Mouse (Mus musculus) embryonic stem cell, embryonic (primary cell): ENCODE results near the gene Ppp1r18.

Source experiments
- CTCF ChIA-PET, 4 experiments: fragments of 300-600 bp in 2 of 4; fragments of 350-600 bp in 2 of 4; sonication (Branson Sonifier 250); formaldehyde crosslinking; loops; one replicate each; lab custom pipeline; 2022; ENCODE audit warnings: inconsistent platforms in 2 of 4; lab: Charles Lee
- POLR2A ChIA-PET, 4 experiments: fragments of 300-600 bp in 2 of 4; fragments of 350-600 bp in 2 of 4; sonication (Branson Sonifier 250); formaldehyde crosslinking; loops; one replicate each; lab custom pipeline; 2022; ENCODE audit warnings: antibody characterized with exemption in 4 of 4, inconsistent platforms in 1 of 4; lab: Charles Lee

Ppp1r18 gene

DNA sequence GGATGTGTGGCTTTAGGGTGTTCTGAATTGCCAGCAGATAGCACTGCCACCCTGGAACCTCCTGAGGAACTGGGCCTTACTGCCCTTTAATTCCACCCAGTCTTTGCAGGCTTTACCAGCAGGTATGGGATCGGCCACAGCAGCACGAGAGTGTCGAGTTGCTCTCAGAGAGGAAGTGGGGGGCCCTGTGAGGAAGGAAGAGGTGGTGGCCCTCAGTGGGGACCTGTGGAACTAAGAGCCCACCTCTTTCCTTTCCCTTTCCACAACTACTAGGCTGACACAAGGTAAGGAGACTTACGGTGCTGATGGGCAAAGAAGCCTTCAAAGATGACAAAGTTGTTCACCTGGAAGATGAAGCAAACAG is 38.6 kb downstream of the Ppp1r18 start:
- ChIA-PET CTCF (interaction anchor here in 1 of 4 experiments (0.8 kb wide), 1 partner anchor 337 kb away, joined by 3 read pairs; no protein-coding TSS in a partner anchor), POLR2A (interaction anchor here in 2 of 4 experiments (0.8 to 1.4 kb wide), 6 partner anchors 11 to 81 kb away, joined by 3 to 7 read pairs (median 3); partner anchors contain the start of genes Flot1 (in 1 of the 2), Mrps18b (in 1 of the 2) and Ppp1r10 (in 1 of the 2))

DNA sequence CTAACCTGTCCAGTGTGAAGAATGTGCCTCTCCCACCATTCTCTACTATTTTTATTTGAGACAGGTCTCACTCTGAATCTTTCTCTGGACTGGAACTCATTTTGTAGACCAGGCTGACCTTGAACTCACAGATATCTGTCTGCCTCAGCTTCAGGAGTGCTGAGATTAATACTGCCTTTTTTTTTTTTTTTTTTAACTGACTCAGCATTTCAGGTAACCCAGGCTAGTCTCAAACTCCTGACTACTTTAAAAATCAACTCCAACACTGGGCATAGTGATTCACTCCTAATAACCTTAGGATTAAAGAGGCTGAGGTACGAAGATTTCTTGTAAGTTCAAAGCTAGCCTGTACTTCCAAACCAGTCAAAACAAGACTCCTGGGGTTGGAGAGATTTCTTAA is 40.2 kb downstream of the Ppp1r18 start:
- CTCF ChIA-PET, result no interaction called here
- POLR2A ChIA-PET, result interaction anchor here in 3 of 4 experiments (0.6 to 9.4 kb wide), 14 partner anchors 7 to 74 kb away, joined by 3 to 147 read pairs (median 13); partner anchors contain the start of genes 2310061I04Rik (in 2 of the 3), Mrps18b (in 2 of the 3), Ppp1r10 (in 2 of the 3) and Mdc1 (in 1 of the 3)

DNA sequence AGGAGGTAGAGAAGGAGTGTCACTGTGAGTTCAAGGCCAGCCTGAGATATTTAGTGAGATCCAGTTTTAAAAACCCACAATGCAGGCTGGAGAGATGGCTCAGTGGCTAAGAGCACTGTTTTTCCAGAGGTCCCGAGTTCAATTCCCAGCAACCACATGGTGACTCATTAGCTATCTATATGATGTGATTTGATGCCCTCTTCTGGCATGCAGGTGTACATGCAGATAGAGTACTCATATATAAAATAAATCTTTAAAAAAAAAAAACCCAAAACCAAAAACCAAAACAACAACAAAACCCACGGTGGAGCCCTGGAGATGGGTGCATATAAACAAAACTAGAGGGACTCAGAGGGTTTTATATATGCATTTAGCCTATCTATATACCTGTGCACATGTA is 42.2 kb downstream of the Ppp1r18 start:
- POLR2A ChIA-PET, result interaction anchor here in 3 of 4 experiments (0.6 to 9.4 kb wide), 33 partner anchors 8 to 739 kb away, joined by 3 to 147 read pairs (median 5); partner anchors contain the start of genes 2310061I04Rik (in 2 of the 3), Flot1 (in 2 of the 3), Mrps18b (in 2 of the 3) and Ppp1r10 (in 2 of the 3)
- CTCF ChIA-PET, result interaction anchor here in 3 of 4 experiments (0.5 to 2.9 kb wide), 12 partner anchors 8 to 356 kb away, joined by 3 to 9 read pairs (median 3); partner anchors contain the start of genes Mrps18b (in 1 of the 3) and Ppp1r10 (in 1 of the 3)

DNA sequence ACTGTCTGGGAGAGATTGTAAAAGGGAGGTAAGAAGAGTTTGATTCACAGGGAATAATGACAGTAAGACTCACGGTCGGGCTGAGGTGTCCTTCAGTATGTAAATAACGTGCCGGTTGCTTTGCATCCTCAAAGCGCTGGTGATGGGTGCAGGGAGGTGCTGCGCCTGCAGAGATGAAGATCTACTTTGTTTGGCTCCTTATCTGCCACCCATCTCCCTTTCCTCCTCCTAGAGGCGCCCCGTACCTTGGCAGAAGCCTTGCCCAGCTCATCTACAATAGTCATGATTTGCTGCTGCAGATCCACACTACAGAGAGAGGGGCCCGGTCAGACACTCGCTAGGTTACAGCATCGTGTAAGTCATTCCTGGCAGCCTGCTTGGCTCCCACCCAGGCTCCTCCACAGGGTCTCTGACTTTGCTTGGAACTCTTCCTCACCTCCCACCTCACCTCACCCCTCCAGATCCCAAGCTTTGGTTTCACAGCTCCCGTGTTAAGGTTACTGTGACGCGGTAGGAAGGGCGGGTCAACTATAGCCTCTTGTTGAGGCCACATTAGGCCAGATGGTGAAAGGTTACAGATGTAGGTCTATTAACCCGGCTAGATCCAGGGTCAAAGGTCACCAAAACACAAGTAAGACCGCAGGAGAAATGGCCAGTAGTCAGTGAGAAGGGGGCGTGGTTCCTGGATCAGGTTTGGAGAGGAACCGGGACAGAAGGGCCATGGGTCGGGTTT is 44.0 kb downstream of the Ppp1r18 start:
- POLR2A ChIA-PET, result interaction anchor here (0.6 to 9.4 kb wide), 33 partner anchors 9 to 1062 kb away, joined by 3 to 147 read pairs (median 5); partner anchors contain the start of genes 2310061I04Rik (in 2 of the 4), Mdc1 (in 2 of the 4), Nrm (in 2 of the 4) and Abcf1 (in 1 of the 4)
- CTCF ChIA-PET, result interaction anchor here (0.5 to 2.9 kb wide), 7 partner anchors 9 to 170 kb away, joined by 3 to 9 read pairs (median 3); no protein-coding TSS in a partner anchor

DNA sequence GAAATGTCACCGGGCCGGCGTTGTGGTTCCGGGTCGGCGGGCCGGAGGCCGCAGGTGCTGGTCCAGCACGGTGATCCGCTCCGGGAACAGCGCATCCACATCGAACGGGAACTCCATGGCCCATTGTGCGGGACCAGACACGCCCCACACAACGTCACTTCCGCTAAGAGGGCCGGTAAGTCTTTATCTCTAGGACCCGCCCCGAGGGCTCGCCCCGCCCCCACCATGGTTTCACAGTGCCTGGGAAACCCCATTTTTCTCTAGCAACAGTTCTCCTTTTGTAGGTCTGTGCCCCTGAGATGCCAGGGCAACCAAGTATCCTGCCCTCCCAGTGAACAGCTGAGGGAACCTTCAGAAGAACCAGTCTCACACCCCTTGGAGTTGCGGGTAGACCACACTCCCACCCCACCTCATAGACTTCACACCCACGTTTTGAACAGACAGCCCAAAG is 44.6 kb downstream of the Ppp1r18 start, which contains the start of gene Atat1:
Atat1 (minus strand) TSS at position 157 of the 451 bp plus-strand sequence.
- POLR2A ChIA-PET, result interaction anchor here in 3 of 4 experiments (0.6 to 9.4 kb wide), 21 partner anchors 9 to 325 kb away, joined by 3 to 147 read pairs (median 5); partner anchors contain the start of genes 2310061I04Rik (in 2 of the 3), Mdc1 (in 2 of the 3), Nrm (in 2 of the 3) and Abcf1 (in 1 of the 3)
- CTCF ChIA-PET, result interaction anchor here in 2 of 4 experiments (0.6 to 1.0 kb wide), 2 partner anchors 36 to 98 kb away, joined by 3 read pairs; no protein-coding TSS in a partner anchor

DNA sequence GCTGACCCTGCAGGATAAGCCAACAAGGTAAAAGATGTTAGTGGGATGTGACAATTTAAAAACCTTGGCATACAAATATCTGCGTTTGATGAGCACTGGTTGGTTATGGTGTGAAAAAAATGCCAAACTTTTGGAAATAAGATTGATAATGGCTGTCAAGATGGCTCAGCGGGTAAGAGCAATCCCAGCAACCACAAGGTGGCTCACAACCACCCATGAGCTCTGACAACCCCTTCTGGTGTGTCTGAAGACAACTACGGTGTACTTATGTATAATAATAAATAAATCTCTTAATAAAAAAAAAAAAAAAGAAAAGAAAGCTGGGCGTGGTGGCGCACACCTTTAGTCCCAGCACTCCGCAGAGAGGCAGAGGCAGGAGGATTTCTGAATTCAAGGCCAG is 49.6 kb downstream of the Ppp1r18 start:
- ChIA-PET POLR2A (interaction anchor here in 3 of 4 experiments (0.7 to 2.3 kb wide), 40 partner anchors 8 to 444 kb away, joined by 3 to 37 read pairs (median 6); partner anchors contain the start of genes 2310061I04Rik (in 2 of the 3), Ier3 (in 2 of the 3), Nrm (in 2 of the 3) and Dhx16 (in 1 of the 3)), CTCF (interaction anchor here in 3 of 4 experiments (0.6 to 1.8 kb wide), 5 partner anchors 40 to 405 kb away, joined by 3 to 7 read pairs (median 4); partner anchors contain the start of gene Nrm (in 1 of the 3))

DNA sequence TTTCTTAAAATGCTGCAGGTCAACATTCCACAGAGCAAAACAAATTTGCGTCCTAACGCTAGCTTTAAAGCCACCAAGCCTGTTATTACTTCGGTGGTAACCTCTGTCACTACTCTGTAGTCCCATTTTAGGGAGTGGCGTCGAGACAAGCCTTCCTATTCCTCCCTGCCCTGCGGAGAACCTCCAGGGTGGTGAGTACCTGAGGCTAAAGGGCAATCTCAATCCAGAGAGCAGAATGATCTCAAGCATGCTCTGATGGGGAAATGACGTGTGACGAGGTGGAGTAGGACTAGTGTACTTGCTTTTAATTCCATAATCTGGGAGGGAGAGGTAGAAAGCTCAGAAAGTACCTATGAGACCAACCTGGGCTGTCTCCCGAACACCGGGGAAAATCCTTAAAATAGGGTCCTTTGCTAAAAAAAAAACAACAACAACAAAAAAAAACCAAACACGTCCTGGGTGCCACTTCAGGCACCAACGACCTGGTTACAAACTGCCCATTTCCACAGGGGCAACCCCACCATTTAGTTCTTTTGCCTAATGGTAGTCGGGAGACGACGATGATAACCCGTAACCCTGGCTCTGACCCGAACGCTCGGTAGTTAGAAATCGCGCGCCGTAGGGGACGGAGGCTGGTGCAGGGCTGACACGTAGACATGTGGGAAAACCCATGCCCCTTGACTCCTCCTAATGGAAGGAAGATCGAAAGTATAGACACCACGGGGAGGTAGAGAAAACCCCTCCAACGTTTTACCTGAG is 50.3 kb downstream of the Ppp1r18 start:
- CTCF ChIA-PET, result interaction anchor here in 3 of 4 experiments (0.5 to 1.8 kb wide), 9 partner anchors 8 to 78 kb away, joined by 3 to 7 read pairs (median 3); partner anchors contain the start of genes Gnl1 (in 1 of the 3), Nrm (in 1 of the 3) and Prr3 (in 1 of the 3)
- POLR2A ChIA-PET, result interaction anchor here (0.5 to 2.3 kb wide), 82 partner anchors 9 to 414 kb away, joined by 3 to 37 read pairs (median 5); partner anchors contain the start of genes Dhx16 (in 4 of the 4), 2310061I04Rik (in 3 of the 4), Flot1 (in 3 of the 4) and Ier3 (in 2 of the 4)

DNA sequence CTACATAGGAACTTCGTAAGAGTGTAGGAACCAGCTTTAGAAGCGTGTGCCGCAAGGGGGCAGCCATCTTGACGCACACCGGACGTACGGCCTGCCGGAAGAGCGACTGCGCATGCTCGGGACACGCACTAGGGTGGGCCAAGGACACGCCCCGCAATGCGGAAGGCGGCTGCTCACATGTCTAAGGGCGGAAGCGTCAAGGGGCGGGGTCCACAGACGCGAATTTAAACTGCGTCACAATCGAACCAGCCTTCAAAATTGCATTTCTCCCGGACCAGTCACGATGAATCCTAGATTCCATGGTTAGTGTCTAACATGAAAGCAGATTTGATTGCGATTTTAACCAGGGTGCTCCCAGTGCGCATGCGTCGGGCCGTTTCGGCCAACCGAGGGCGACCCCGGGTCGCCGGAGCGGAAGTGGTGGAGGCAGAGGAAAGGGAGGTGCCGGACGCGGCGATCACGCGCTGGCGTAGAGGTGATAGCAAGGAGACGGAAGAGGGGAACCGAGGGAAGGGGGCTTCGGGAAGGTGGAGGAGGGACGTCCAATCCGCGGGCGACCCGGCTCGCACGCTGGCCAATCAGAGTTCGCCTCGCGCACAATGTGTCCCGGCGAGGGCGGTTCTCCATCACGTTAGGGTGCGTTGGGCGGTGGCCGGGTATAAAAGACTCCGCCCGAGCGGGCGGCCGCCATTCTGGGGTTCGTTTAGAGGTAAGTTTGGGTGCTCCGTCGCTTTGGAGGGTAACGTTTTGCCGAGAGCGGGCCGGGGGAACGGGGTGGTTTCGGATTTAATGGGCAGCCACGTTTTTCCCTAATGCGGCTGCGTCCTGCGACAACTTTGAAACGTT is 51.1 kb downstream of the Ppp1r18 start, which contains the start of the genes Mrps18b and Ppp1r10:
Mrps18b (minus strand) TSS at position 93 of the 846 bp plus-strand sequence.
Ppp1r10 (plus strand) TSS at position 138 of the 846 bp plus-strand sequence.
- POLR2A ChIA-PET, result interaction anchor here (0.5 to 2.3 kb wide), 76 partner anchors 8 to 414 kb away, joined by 3 to 37 read pairs (median 5); partner anchors contain the start of genes Dhx16 (in 4 of the 4), 2310061I04Rik (in 3 of the 4), Flot1 (in 3 of the 4) and Ier3 (in 2 of the 4)

DNA sequence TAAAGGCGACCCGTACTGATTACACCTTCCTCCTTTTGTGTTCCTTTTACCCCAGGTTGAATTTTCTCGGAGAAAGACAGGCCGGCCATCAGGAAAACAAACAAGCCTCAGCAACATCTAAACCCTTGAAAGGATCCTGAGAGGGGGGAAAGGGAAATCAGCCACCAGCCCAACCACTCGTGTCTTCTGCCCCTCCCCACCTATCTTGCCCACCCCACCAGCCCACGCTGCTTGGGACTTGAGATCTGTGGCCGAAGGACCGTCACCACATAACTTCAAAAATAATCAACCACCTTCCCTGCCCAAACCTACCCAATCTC is 51.7 kb downstream of the Ppp1r18 start:
- ChIA-PET POLR2A (interaction anchor here in 1 of 4 experiments (1.4 to 2.3 kb wide), 2 partner anchors 20 to 69 kb away, joined by 3 to 16 read pairs; no protein-coding TSS in a partner anchor), CTCF (no interaction called here)

More for the DNA sequence above, 51.1 kb downstream of the Ppp1r18 start, which contains the start of the genes Mrps18b and Ppp1r10:
- CTCF ChIA-PET, result interaction anchor here (0.5 to 1.8 kb wide), 7 partner anchors 9 to 80 kb away, joined by 3 to 7 read pairs (median 3); partner anchors contain the start of genes Gnl1 (in 1 of the 4) and Prr3 (in 1 of the 4)

DNA sequence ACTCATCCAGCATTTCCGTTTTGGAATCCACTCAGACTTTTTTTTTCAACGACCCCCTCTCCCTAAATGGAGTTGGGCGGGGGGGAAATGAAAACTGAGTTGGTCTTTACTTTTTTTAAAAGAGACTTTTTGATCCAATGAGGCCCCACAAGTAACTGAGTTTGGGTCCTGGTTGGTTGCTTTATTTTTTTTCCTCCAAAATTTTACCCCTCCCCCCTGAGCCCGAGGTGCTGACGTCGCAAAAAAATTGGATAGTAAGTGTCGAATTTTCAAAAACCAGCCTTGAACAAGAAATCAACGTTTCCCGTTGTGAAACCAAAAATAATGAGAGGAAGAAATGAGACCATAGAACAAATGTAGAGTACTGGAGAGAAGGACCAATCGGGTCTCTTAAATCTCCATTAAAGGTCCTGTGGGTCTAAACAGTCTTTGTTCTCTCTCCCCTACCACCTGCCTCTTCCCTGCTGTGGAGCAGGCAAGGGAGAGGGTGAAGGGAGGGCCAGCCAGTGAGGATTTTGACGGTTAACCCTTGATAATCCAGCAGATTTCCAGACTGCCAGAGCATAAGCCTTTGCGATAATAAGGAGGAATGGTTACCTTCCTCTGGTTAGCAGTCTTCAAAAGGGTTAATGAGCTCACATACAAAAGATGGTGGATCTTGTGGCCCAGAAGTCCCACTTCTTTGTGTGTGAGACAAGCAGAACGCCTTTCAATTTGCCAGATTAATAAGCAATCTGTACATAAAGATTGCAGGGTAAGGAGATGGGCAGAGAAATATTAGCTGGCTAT is 52.3 kb downstream of the Ppp1r18 start:
- ChIA-PET POLR2A (interaction anchor here (0.6 to 11.3 kb wide), 102 partner anchors 8 to 1013 kb away, joined by 3 to 241 read pairs (median 8); partner anchors contain the start of genes Atat1 (in 3 of the 4), Flot1 (in 3 of the 4), Gnl1 (in 3 of the 4) and Ier3 (in 3 of the 4)), CTCF (interaction anchor here in 2 of 4 experiments (1.1 to 1.5 kb wide), 3 partner anchors 38 to 143 kb away, joined by 3 to 4 read pairs (median 3); no protein-coding TSS in a partner anchor)

DNA sequence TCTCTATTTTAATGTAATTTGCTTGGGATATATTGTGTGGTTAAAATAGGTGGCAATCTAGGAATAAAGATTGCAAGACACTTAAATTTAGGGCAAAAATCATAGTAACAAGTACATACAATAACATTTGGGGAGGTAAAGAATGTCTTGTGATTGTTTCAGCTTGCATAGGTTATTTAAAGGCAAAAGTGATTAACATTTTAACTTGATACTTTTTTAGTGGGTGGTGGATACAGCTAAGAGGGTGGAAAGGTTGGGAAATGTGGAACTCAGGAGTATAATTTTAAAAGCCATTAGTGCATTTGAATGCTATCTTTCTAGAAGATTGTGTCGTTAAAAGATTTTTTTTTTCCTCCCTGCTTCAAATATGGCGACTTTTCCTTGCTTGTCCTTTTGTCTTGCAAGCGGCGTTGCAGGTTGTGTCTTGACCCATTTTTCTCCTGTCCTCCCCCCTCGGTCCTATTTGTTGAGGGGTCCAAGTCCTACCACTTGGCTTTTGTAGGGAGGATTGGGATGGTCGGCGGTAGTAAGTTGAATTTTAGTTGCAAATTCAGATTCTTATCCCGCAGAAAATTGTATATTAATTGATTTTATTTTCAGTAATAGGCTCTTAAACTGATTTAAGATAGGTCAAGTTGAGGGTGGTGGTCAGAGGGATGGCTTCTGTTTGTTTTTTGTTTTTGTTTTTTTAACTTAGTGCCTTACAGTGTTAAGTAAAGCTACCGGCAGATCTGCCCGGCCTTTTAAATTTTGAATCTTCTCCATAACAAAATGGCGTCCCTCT is 53.1 kb downstream of the Ppp1r18 start:
- ChIA-PET CTCF (interaction anchor here (0.6 to 1.5 kb wide), 25 partner anchors 9 to 789 kb away, joined by 3 to 8 read pairs (median 4); partner anchors contain the start of genes Dhx16 (in 1 of the 4), Ier3 (in 1 of the 4) and Mdc1 (in 1 of the 4)), POLR2A (interaction anchor here (0.6 to 11.3 kb wide), 183 partner anchors 8 to 1274 kb away, joined by 3 to 241 read pairs (median 5); partner anchors contain the start of genes 2310061I04Rik (in 3 of the 4), Atat1 (in 3 of the 4), Dhx16 (in 3 of the 4) and Flot1 (in 3 of the 4))

DNA sequence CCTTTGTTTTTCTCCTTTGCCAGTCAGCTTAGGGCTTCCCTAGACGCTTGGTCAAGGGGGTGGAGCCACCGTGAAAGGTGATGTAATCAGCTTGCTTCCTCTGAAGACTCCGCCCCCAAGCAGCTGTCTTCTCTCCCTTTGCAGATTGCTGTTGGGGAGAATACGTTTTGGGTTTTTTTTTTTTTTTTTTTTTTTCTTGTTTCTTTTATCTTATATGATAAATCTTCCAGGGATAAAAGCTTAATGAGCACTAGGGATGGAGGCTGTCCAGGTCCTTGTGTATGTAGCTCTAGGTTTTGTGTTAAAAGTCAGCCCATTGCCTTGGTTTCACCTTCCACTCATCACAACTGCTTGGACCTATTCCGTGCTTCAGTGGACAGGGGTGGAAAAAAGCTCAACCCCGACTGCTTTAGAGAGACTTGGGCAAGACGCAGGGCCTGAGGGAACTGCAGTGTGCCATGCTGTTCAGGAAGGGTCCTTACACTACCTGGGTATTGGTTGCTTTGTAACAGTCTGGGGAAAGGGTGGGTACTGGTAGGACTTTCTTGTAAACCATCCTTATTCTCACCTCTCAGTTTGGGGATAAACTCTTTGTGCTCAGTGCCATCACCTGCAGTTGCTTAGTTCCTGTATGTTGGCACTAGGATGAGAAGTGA is 53.8 kb downstream of the Ppp1r18 start:
- ChIA-PET CTCF (interaction anchor here (0.6 to 1.5 kb wide), 26 partner anchors 10 to 789 kb away, joined by 3 to 8 read pairs (median 4); partner anchors contain the start of genes Dhx16 (in 1 of the 4), Ier3 (in 1 of the 4) and Mdc1 (in 1 of the 4)), POLR2A (interaction anchor here (0.6 to 11.3 kb wide), 162 partner anchors 8 to 1274 kb away, joined by 3 to 241 read pairs (median 6); partner anchors contain the start of genes 2310061I04Rik (in 3 of the 4), Atat1 (in 3 of the 4), Dhx16 (in 3 of the 4) and Ier3 (in 3 of the 4))

DNA sequence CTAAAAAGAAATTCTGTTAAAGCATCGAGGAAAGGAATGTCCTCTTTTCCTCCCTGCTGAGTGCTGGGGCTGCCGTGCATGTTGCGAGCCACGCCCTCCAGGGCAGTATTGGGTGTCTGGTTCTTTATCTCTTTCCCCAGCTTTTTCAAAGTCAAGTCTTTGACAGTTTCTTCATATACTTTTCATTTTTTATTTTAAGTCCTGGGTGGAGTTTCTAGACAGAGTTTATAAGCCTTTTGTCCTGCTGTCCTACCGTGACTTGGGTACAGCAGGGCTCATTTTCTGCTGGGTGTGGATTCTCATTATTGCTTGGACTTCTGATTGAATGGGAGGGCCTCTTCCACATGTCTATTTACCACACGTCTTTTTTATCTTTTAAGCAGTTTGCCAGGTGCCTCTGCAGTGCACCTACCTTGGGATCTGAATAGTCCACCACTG is 54.5 kb downstream of the Ppp1r18 start:
- CTCF ChIA-PET, result interaction anchor here in 3 of 4 experiments (0.9 to 1.5 kb wide), 5 partner anchors 17 to 74 kb away, joined by 3 to 4 read pairs (median 3); partner anchors contain the start of gene Dhx16 (in 1 of the 3)
- POLR2A ChIA-PET, result interaction anchor here (0.7 to 11.3 kb wide), 68 partner anchors 8 to 416 kb away, joined by 3 to 241 read pairs (median 10); partner anchors contain the start of genes Atat1 (in 3 of the 4), Ier3 (in 3 of the 4), Tubb5 (in 3 of the 4) and Abcf1 (in 2 of the 4)
